Mouse (Mus musculus): ENCODE measurements around the gene Slc22a5. TPM values are rescaled to one million over a fixed set of nuclear protein-coding genes. Genes with fewer than 3 reads are reported as not detected.
A peak's percentile ranks its signal among the peaks of the same experiment; 100 is the strongest.
"Not testable (repeated sequence)": the region's sequence is repeated elsewhere in the genome, so short reads cannot be mapped to it uniquely, and the experiment has no call there.

Slc22a5 gene
- 5.3 and 6.6 TPM in 2 replicates for polyA plus RNA-seq (2014; fragmentation: Nextera tagmentation; extraction: Ambion mirVana)

DNA sequence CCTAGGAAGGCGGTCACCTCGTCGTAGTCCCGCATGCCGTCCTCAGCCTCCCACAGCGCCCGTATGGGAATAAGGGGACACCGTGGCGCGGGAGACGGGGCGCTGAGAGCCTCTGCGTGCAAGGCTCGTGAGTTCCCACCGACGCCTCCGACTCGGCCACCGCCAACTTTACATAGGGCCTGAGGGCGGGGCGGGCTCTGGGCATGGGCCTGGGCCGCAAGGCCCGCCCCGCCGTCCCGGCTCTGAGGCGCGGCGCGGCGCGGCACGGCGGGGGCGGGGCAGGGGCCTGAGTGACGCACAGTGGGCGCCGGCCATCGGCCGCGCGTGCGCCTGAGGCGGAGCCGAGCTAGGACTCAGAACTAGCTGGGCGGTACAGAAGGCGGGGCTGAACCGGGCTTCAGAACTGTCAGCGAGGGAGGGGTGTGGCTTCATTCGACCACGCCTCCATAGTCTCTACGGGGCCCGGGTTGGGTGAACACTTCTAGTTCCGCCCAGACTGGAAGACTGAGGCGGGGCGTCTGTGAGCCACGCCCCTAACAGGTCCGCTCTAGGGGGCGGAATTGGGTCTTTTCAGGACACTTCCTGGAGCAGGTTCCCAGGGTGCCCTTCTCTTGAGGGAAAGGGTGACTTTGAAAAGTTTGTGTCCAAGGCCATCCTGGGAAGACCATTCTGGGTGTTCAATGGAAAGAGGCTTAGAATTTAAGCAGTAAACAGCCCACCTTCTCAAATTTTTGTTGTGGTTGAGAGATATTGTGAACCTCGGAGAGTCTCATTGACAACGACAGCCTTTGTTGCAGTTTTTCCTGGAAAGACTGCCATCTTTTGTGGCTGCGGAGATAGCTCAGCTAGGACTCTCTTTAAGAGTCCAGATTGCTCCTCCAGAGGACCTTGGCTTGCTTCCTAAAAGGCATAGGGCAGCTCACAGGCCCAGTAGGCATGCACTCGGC, at the start of gene Slc22a5:
Gene Slc22a5 (minus strand): TSS at position 156 of the 947 bp plus-strand sequence.
- Histone ChIP-seq H3K27me3 (ENCODE audit: control insufficient read depth, insufficient read depth, low read length) (no peaks in the 10 kb centered on the region), H3K9ac (ENCODE audit: low read length) (peak within 1 kb of the TSS; percentile 62), H3K4me2 (ENCODE audit: low read depth, severe bottlenecking) (peak within 1 kb of the TSS; percentile 90), H3K4me1 (ENCODE audit: control insufficient read depth, insufficient read depth, low read length) (no peaks in the 10 kb centered on the region; the same call in 1 of the 2 replicates), H3K27ac (replicated peaks; ENCODE audit: low read depth, low read length) (no peak within 1 kb of the TSS), H3K4me3 (ENCODE audit: low read depth, low read length) (peak within 1 kb of the TSS; percentile 54), H3K36me3 (ENCODE audit: control insufficient read depth, insufficient read depth, low read length) (no peaks in the 10 kb centered on the region), H3K9me3 (ENCODE audit: control insufficient read depth, low read length) (no peaks in the 10 kb centered on the region)
- peak; percentile 98 for ATAC-seq (ENCODE audit: insufficient number of reproducible peaks, low FRiP score, low TSS enrichment, low read depth)
- peak; percentile 98 for DNase-seq (ENCODE audit: low spot score)
- WGBS = 5% methylated on average over 63 of the region's 63 CpGs

DNA sequence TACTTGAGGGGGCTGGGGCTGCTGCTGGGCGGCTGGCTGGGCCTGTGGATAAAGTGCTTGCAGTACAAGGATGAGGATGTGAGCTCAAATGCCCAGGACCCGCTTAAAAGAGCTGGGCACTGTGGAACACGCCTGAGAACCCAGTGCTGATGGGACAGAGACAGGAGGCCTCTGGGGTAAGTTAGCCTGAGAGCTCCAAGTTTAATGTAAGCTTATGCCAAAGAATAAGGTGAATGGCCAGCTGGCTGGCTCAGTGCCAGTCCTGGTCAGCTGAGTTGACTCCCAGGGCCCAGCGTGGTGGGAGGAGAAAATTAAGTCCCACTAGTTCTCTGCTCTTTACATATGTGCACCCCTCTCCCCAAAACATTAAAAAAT, 40.5 kb upstream of the Slc22a5 start:
- not testable (repeated sequence) for H3K4me3 ChIP-seq (ENCODE audit: low read depth, low read length); DNase-seq (ENCODE audit: low spot score); H3K4me2 ChIP-seq (ENCODE audit: low read depth, severe bottlenecking); H3K27me3 ChIP-seq (ENCODE audit: control insufficient read depth, insufficient read depth, low read length); H3K36me3 ChIP-seq (ENCODE audit: control insufficient read depth, insufficient read depth, low read length); H3K9me3 ChIP-seq (ENCODE audit: control insufficient read depth, low read length); ATAC-seq (ENCODE audit: insufficient number of reproducible peaks, low FRiP score, low TSS enrichment, low read depth); H3K9ac ChIP-seq (ENCODE audit: low read length); H3K27ac ChIP-seq (replicated peaks; ENCODE audit: low read depth, low read length); H3K4me1 ChIP-seq (ENCODE audit: control insufficient read depth, insufficient read depth, low read length)
- WGBS = 79% methylated on average over 4 of the region's 4 CpGs

DNA sequence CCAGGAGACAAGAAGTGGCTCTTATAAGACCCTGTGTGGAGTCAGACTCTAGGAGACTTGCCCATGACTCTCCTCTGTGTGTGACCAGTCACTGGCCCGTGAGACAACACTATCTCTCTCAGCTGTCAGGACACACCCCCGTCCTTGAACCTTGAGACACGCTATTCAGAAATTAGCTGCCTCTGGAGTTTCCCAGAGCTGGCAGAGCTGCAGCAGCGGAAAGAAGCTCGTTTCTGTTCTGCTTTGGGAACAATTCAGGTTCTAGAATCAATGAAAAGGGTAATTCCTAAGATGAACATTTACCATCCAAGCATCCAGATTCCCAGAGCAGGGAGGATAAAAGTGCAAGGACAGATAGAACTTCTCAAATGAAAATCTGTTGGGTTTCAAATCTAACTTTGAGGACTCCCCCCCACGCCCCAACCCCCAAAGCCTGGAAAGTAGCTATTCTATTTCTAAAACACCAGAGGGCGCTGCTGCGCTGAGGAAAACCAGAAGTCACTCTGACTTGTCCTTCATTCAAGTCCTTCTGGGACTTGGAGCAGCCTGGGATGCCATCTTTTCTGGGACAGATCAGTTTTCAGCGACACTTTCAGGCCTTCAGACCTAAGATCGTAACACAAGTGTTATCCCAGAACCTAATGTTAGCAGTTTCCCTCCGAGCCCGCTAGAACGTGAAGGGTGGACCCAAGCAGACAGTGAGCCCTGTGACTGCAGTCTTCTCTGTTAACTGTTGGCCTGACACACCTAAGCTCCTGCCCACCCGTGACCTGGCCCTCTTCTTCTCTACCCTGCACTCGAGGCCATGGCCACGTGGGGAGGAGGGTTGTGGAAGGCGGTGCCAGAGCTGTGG, 39.9 kb upstream of the Slc22a5 start:
- no peaks in the 10 kb centered on the region for H3K36me3 ChIP-seq (ENCODE audit: control insufficient read depth, insufficient read depth, low read length)
- no peaks in the 10 kb centered on the region for H3K4me1 ChIP-seq (ENCODE audit: control insufficient read depth, insufficient read depth, low read length)
- 34% methylated on average over 17 of the region's 17 CpGs for WGBS
- H3K9me3 ChIP-seq (ENCODE audit: control insufficient read depth, low read length) = no peaks in the 10 kb centered on the region
- no peak for ATAC-seq (ENCODE audit: insufficient number of reproducible peaks, low FRiP score, low TSS enrichment, low read depth)
- no peak overlapping the region for H3K4me2 ChIP-seq (ENCODE audit: low read depth, severe bottlenecking)
- no peak overlapping the region for H3K4me3 ChIP-seq (ENCODE audit: low read depth, low read length)
- DNase-seq (ENCODE audit: low spot score) = peak; percentile 72
- no peaks in the 10 kb centered on the region for H3K27me3 ChIP-seq (ENCODE audit: control insufficient read depth, insufficient read depth, low read length)
- no peak overlapping the region for H3K27ac ChIP-seq (replicated peaks; ENCODE audit: low read depth, low read length)
- no peak overlapping the region for H3K9ac ChIP-seq (ENCODE audit: low read length)

DNA sequence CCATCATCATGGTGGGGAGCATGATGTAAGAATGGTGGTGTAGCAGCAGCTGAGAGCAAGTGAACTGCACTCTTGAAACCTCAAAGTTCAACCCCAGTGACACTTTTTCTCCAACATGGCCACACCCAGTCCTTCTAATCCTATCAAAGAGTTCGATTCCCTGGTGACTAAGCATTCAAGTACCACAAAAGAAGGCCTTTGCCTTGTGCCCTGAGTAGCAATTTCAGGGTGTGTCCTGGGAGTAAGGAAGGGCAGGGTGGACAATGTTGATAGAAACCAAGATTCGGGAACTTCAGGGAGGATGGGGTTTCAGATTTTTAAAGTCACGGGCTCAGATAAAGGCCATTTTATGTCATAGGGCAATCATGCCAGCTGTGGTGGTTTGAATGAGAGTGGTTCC, 38.3 kb upstream of the Slc22a5 start:
- DNase-seq (ENCODE audit: low spot score) (no peak), ATAC-seq (ENCODE audit: insufficient number of reproducible peaks, low FRiP score, low TSS enrichment, low read depth) (no peak)
- H3K9me3 ChIP-seq (ENCODE audit: control insufficient read depth, low read length) = no peaks in the 10 kb centered on the region
- no peak overlapping the region for H3K4me2 ChIP-seq (ENCODE audit: low read depth, severe bottlenecking)
- no peaks in the 10 kb centered on the region for H3K36me3 ChIP-seq (ENCODE audit: control insufficient read depth, insufficient read depth, low read length)
- WGBS = 81% methylated on average over 3 of the region's 3 CpGs
- H3K4me1 ChIP-seq (ENCODE audit: control insufficient read depth, insufficient read depth, low read length) = no peaks in the 10 kb centered on the region
- H3K27ac ChIP-seq (replicated peaks; ENCODE audit: low read depth, low read length) = no peak overlapping the region
- no peaks in the 10 kb centered on the region for H3K27me3 ChIP-seq (ENCODE audit: control insufficient read depth, insufficient read depth, low read length)
- no peak overlapping the region for H3K4me3 ChIP-seq (ENCODE audit: low read depth, low read length)
- no peak overlapping the region for H3K9ac ChIP-seq (ENCODE audit: low read length)

DNA sequence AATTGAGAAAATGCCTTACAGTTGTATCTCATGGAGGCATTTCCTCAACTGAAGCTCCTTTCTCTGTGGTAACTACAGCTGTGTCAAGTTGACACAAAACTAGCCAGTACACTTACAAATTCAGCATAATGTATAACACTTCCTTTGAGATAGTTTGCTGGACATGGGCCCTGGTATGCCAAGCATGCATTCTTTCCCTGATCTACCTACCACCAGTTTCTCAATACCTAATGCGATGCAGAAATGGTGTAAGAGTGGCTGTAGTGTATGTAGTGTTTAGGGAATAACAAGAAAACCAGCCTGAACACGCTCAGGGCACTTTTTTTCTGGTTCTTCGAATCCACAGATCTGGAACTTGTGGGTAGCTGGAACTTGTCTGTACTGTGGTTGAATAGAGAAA, 37.1 kb upstream of the Slc22a5 start:
- DNase-seq (ENCODE audit: low spot score) (no peak), ATAC-seq (ENCODE audit: insufficient number of reproducible peaks, low FRiP score, low TSS enrichment, low read depth) (no peak)
- Histone ChIP-seq H3K27ac (replicated peaks; ENCODE audit: low read depth, low read length) (no peak overlapping the region), H3K4me1 (ENCODE audit: control insufficient read depth, insufficient read depth, low read length) (no peaks in the 10 kb centered on the region), H3K4me2 (ENCODE audit: low read depth, severe bottlenecking) (no peak overlapping the region), H3K9ac (ENCODE audit: low read length) (no peak overlapping the region), H3K4me3 (ENCODE audit: low read depth, low read length) (no peak overlapping the region), H3K27me3 (ENCODE audit: control insufficient read depth, insufficient read depth, low read length) (no peaks in the 10 kb centered on the region), H3K9me3 (ENCODE audit: control insufficient read depth, low read length) (no peaks in the 10 kb centered on the region), H3K36me3 (ENCODE audit: control insufficient read depth, insufficient read depth, low read length) (no peaks in the 10 kb centered on the region)
- 82% methylated on average over 3 of the region's 3 CpGs for WGBS

DNA sequence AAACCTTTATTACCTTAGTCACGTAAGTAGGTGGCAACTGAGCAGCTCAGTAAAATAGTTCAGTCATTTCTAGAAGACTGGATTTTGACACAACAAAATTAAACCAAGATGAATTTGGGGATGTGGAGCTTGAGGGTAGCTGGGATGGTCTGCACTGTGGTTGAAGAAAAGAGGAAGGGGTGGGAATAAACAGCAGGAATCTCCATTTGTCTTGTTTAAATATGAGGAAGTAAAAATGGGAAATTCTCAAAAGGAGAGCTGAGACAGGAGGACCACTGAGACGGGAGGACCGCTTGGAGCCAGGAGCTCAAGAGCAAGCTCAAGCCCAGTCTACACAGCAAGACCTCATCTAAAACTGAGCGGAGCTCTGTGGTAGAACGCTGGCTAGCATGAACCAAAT, 34.8 kb upstream of the Slc22a5 start:
- H3K9ac ChIP-seq (ENCODE audit: low read length) = no peak overlapping the region
- H3K4me1 ChIP-seq (ENCODE audit: control insufficient read depth, insufficient read depth, low read length) = no peaks in the 10 kb centered on the region
- H3K9me3 ChIP-seq (ENCODE audit: control insufficient read depth, low read length) = no peaks in the 10 kb centered on the region
- no peaks in the 10 kb centered on the region for H3K36me3 ChIP-seq (ENCODE audit: control insufficient read depth, insufficient read depth, low read length)
- no peak overlapping the region for H3K4me2 ChIP-seq (ENCODE audit: low read depth, severe bottlenecking)
- H3K4me3 ChIP-seq (ENCODE audit: low read depth, low read length) = no peak overlapping the region
- 87% methylated on average over 5 of the region's 5 CpGs for WGBS
- ATAC-seq (ENCODE audit: insufficient number of reproducible peaks, low FRiP score, low TSS enrichment, low read depth) = no peak
- no peaks in the 10 kb centered on the region for H3K27me3 ChIP-seq (ENCODE audit: control insufficient read depth, insufficient read depth, low read length)
- no peak for DNase-seq (ENCODE audit: low spot score)
- H3K27ac ChIP-seq (replicated peaks; ENCODE audit: low read depth, low read length) = no peak overlapping the region

DNA sequence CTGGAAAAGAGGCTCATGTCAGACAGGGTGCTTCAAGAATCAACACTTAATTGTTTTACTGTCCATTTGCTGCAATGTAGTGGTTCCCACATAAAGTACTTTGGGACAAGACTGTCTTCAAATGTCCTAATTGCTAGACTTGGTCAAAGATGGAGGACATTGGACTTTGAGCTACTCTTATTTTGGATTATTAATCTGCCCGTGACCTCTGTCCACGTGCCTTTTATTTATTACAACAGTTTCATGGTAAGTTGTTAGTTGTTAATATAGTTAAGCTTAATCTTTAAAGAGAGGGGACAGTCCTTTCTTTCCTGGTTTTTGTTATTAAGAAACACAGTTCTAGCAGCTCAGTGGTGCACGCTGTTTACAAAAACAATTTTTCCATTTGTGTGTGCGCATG, 27.4 kb upstream of the Slc22a5 start:
- Histone ChIP-seq H3K9ac (ENCODE audit: low read length) (no peak overlapping the region), H3K4me3 (ENCODE audit: low read depth, low read length) (no peak overlapping the region), H3K4me1 (ENCODE audit: control insufficient read depth, insufficient read depth, low read length) (no peaks in the 10 kb centered on the region), H3K27me3 (ENCODE audit: control insufficient read depth, insufficient read depth, low read length) (no peaks in the 10 kb centered on the region), H3K36me3 (ENCODE audit: control insufficient read depth, insufficient read depth, low read length) (no peaks in the 10 kb centered on the region), H3K27ac (replicated peaks; ENCODE audit: low read depth, low read length) (no peak overlapping the region), H3K9me3 (ENCODE audit: control insufficient read depth, low read length) (no peaks in the 10 kb centered on the region), H3K4me2 (ENCODE audit: low read depth, severe bottlenecking) (no peak overlapping the region)
- WGBS = 91% methylated on average over 4 of the region's 4 CpGs
- no peak for ATAC-seq (ENCODE audit: insufficient number of reproducible peaks, low FRiP score, low TSS enrichment, low read depth)
- DNase-seq (ENCODE audit: low spot score) = no peak

DNA sequence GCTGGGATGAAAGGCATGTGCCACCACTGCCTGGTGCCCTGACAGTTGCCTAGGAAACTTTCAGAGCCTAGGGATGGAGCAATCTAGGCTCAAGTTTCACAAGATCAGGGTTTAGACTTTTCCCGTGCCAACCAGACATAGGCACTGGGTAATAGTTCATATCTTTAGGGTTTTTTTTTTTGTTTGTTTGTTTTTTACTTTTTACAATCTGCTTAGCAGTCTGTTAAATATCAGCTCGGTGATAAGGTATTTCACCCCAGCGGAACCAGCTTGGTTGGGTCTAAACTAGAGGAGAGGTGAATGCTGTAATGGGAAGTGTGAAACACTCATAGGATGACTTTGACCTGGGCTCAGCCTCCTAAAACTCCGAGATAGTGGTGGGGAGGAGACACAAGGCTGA, 19.6 kb upstream of the Slc22a5 start:
- Histone ChIP-seq H3K4me1 (ENCODE audit: control insufficient read depth, insufficient read depth, low read length) (no peaks in the 10 kb centered on the region), H3K9me3 (ENCODE audit: control insufficient read depth, low read length) (no peaks in the 10 kb centered on the region), H3K4me3 (ENCODE audit: low read depth, low read length) (no peak overlapping the region), H3K4me2 (ENCODE audit: low read depth, severe bottlenecking) (no peak overlapping the region), H3K9ac (ENCODE audit: low read length) (no peak overlapping the region), H3K36me3 (ENCODE audit: control insufficient read depth, insufficient read depth, low read length) (no peaks in the 10 kb centered on the region), H3K27ac (replicated peaks; ENCODE audit: low read depth, low read length) (no peak overlapping the region), H3K27me3 (ENCODE audit: control insufficient read depth, insufficient read depth, low read length) (no peaks in the 10 kb centered on the region)
- ATAC-seq (ENCODE audit: insufficient number of reproducible peaks, low FRiP score, low TSS enrichment, low read depth) (no peak), DNase-seq (ENCODE audit: low spot score) (no peak)
- WGBS = 76% methylated on average over 4 of the region's 4 CpGs
